Mouse (Mus musculus): ENCODE measurements around the gene Notch3.

Gene Notch3

DNA sequence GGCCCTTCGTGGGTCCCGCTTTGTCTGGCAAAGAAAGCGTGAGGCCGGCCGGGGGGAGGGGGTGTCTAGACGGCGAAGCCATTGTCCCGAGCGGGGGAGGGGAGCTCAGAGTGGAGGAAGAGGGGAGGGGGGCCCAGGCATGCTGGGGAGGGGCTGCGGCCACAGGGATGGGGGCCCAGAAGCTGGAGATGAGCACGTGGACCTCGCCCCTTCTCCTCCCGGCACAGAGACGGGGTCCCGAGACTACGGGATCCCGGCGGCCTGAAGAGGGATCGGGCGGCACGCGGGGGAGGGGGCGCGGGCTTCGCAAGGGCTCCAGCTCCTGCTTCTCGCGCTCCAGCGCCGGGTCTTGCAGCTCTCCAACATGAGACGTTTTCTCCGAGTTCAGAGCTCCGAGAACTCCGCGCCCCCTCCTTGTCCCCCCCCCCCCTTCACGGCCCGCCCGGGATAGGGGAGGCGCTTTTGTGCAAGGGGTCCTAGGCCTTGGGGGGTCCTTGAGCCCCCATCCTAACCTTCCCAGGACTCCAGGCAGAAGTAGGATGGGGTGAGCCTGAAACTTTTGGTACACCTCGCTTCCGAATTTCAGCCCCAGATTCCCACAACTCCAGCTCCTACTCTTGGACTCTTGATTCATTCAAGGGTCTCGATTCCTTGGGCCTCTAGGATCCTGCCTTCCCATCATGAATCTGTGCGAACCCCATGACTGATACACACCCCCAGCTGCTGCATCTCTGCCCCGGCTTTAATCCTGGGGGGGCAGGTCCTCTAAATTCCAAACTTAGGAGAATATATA is 653 bp downstream of the Notch3 start:
- in situ Hi-C loops (cut with MboI, MseI): no loop called here

GRCm38 (mm10) chr17:32165266-32165802 is 1.3 kb downstream of the Notch3 start:
- in situ Hi-C loops (cut with MboI, MseI): no loop called here

GRCm38 (mm10) chr17:32164780-32165179 is 1.9 kb downstream of the Notch3 start:
- in situ Hi-C loops (cut with MboI, MseI): no loop called here

GRCm38 (mm10) chr17:32163910-32164650 is 2.6 kb downstream of the Notch3 start:
- in situ Hi-C loops (cut with MboI, MseI): no loop called here

DNA sequence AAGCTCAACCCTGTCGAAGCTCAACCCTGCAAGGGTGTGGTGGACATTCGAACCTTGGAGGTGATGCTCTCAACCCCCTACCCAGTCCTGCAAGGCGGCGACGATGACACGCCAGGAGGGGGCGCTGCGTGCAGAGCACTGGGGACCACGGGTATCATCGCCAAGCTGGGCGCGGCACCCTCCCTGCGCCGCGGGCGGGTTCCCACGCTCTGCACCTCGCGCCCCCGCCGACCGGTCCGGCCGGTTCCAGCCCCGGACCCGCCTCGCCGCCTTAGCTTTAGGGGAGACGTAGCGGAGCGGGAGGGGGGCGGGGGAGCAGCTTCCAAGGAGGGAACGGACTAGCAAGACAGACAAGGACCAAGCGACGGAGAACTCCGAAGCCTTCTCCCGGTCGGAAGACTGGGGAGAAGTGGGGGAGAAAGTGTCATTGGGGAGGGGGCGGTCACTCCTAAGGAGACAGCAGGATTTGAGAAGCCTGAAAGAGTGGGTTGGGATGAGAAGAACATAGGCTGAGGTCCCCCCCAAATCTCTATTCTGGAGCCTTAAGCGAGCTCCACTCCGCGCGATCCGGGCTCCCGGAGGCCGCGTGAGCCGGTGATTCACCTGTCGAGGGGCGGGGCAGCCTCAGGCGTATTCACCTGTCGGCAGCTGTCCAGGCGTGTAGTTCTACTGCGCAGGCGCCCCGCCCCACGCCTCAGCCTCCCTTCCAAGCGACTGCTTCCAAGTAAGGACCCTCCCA is 4.4 kb downstream of the Notch3 start:
- in situ Hi-C loops (cut with MboI, MseI): no loop called here

DNA sequence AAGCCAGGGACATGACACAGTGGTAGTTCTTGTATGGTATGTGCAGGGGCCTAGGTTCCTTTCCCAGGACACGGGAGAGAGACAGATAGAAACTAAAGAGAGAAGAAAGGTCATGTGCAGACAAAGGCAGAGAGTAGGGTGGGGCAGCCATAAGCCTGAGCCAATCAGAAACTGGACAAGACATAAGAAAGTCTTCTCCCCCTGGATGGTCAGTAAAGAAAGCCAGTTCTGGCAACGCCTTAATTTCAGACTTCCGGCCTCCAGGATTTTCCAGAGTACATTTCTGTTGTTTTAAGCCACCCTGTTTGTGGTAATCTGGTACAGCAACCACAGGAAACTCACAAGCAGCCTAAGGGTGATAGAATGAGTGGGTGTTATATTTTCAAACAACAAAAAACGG is 5.8 kb downstream of the Notch3 start:
- in situ Hi-C loops (cut with MboI, MseI): no loop called here

DNA sequence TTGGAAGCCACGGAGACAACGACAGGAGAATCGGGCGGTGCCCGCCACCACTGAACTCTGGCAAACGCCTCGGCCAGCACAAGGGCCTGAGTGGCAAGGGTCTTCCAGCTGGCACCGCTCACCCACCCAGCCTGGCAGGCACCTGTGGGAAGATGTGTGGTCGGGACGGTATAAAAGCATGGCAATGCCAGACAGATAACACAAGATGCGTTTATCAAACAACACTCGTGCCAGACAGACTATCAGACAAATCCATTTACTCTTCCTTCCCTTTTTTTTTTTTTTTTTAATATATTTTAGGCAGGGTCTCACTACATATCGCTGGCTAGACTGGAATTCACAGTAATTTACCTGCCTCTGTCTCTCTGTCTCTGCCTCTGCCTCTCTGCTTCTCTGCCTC is 7.8 kb downstream of the Notch3 start:
- in situ Hi-C loops (cut with MboI, MseI): no loop called here

- in situ Hi-C loops (cut with MboI, MseI): no loop called here
Observed at GRCm38 (mm10) chr17:32146718-32147117, 19.9 kb downstream of the Notch3 start.

GRCm38 (mm10) chr17:32142907-32143854 is 23.5 kb downstream of the Notch3 start:
- in situ Hi-C loops (cut with MboI, MseI): no loop called here

DNA sequence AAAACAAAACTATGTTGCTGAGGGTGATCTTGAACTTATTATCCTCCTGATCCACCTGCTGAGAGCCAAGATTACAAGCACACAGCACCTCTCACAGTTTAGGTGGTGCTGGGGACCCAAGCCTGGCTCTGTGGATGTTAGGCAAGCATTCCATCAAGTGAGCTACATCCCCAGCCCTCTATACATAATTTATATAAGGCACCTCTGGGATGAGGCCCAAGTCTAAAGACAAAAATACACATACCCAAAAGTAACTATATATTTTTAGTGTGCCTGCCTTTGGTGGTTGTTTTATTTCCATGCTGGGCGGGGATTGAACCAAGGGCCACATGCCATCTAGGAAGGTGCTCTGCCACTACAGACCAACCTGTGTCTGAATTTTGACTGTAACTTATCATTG is 24.4 kb downstream of the Notch3 start:
- in situ Hi-C loops (cut with MboI, MseI): no loop called here

- in situ Hi-C loops (cut with MboI, MseI): loop anchor here (10.0 kb wide), 2 partner anchors 361 to 1239 kb away; no protein-coding TSS in a partner anchor
Observed at GRCm38 (mm10) chr17:32133375-32133774, 33.3 kb downstream of the Notch3 start.

DNA sequence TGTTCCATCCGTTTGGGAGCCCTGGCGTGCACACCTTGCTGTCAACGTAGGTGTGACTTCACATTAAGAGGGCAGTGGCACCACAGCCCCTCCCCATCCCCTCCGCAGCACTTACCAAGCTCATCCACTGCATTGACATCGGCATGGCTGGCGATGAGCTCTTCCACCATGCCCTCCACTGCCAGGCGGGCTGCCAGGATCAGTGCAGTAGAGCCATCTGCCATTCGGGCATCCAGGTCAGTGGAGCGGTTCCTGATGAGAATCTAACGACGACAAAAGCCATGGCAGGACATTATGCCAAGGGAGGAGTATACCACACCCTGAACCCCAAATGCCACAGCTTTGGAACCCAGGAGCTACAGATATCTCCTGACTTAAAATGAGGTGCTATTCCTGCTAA is 34.6 kb downstream of the Notch3 start:
- in situ Hi-C loops (cut with MboI, MseI): loop anchor here (10.0 kb wide), 2 partner anchors 363 to 1237 kb away; no protein-coding TSS in a partner anchor

DNA sequence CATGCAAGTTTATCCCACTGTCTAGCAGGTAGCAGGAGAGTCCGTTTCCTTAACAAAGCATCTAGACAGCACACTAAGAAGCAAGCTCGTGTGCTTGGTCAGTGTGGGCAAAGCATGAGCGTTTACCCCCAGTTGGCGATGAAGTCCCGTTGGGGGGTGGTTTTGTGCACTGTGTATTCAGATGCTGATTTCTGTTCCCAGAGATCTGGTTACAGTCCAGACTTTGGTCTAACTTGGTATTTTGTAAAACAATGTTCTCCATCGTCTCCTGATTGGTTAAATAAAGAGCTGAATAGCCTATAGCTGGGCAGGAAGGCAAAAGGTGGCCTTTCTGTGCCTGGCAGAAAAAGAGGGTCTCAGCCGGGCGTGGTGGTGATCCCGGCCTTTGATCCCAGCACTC is 36.1 kb downstream of the Notch3 start:
- in situ Hi-C loops (cut with MboI, MseI): loop anchor here (10.0 kb wide), 2 partner anchors 364 to 1236 kb away; no protein-coding TSS in a partner anchor

DNA sequence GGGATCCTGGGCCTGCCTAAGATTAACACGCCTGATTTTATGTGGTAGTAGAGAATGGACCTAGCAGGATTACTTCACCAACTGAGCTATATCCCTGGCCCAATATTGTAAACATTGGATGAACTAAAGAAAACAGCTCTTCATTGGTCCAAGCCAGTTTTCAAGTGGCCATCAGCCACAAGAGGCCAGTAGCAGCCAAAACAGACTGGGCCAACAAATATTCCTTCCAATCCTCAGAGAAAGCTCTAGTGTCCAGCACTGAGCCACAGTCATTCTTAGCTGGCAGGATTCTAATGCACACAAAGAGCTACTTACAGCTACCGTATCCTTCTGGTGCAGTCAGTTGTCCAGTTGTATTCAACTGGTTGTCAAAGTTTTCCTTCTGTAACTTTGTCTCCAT is 39.5 kb downstream of the Notch3 start:
- in situ Hi-C loops (cut with MboI, MseI): no loop called here

- in situ Hi-C loops (cut with MboI, MseI): no loop called here
Observed at GRCm38 (mm10) chr17:32125407-32125806, 41.2 kb downstream of the Notch3 start.

- in situ Hi-C loops (cut with MboI, MseI): no loop called here
Observed at GRCm38 (mm10) chr17:32123545-32123944, 43.1 kb downstream of the Notch3 start.

- in situ Hi-C loops (cut with MboI, MseI): no loop called here
Observed at GRCm38 (mm10) chr17:32122587-32122970, 44.1 kb downstream of the Notch3 start.

- in situ Hi-C loops (cut with MboI, MseI): no loop called here
Observed at GRCm38 (mm10) chr17:32121833-32122586, 44.6 kb downstream of the Notch3 start.

- in situ Hi-C loops (cut with MboI, MseI): no loop called here
Observed at GRCm38 (mm10) chr17:32120771-32121532, 45.7 kb downstream of the Notch3 start.

Measured in T-helper 17 cell (primary cell).